Mouse (Mus musculus) neural tube, embryonic 14.5 days (tissue): ENCODE measurements at regions not wholly inside any gene's neighbourhood (a gene's known extent, or its start where the extent isn't known, plus 50 kb on each side); places are given as distances from the start of the nearest gene placed in this dataset.

Experiments used
- ATAC-seq: fragments of 200-750 bp; cut with Nextera tagmentation; 2 replicates; pipeline ENCODE4 v1.8.0; 2017; ENCODE audit warnings: low read depth, mild to moderate bottlenecking, moderate TSS enrichment, moderate library complexity
- H3K27ac ChIP-seq: fragments of 300-500 bp; sonication (generic); 2 replicates; pipeline ENCODE4 v1.5.1; 2014; ENCODE audit warnings: low read depth, mild to moderate bottlenecking, control low read depth, low read length, moderate library complexity, mixed read lengths
- H3K27me3 ChIP-seq: fragments of 300-500 bp; sonication (generic); 2 replicates; pipeline ENCODE4 v1.6.1; 2014; ENCODE audit warnings: low read length; ENCODE audit not compliant: control insufficient read depth, insufficient read depth
- H3K36me3 ChIP-seq: fragments of 300-500 bp; sonication (generic); 2 replicates; pipeline ENCODE4 v1.6.1; 2014; ENCODE audit warnings: low read length, mixed read lengths; ENCODE audit not compliant: control insufficient read depth, insufficient read depth
- H3K4me1 ChIP-seq: fragments of 300-500 bp; sonication (generic); 2 replicates; pipeline ENCODE4 v1.6.1; 2014; ENCODE audit warnings: low read length; ENCODE audit not compliant: control insufficient read depth, insufficient read depth
- H3K4me2 ChIP-seq: fragments of 300-500 bp; sonication (generic); 2 replicates; pipeline ENCODE4 v1.6.1; 2014; ENCODE audit warnings: mild to moderate bottlenecking, low read depth, low read length, control low read depth
- H3K4me3 ChIP-seq: fragments of 300-500 bp; sonication (generic); 2 replicates; pipeline ENCODE4 v1.5.1; 2014; ENCODE audit warnings: low read depth, low read length, control low read depth, mixed read lengths
- H3K9ac ChIP-seq: fragments of 300-500 bp; sonication (generic); replicated peaks from 2 replicates; pipeline ENCODE4 v1.6.1; 2014; ENCODE audit warnings: low read depth, mild to moderate bottlenecking, control low read depth, low read length, mixed read lengths
- H3K9me3 ChIP-seq: fragments of 300-500 bp; sonication (generic); 2 replicates; pipeline ENCODE4 v1.6.1; 2016; ENCODE audit warnings: low read length; ENCODE audit not compliant: control insufficient read depth
- WGBS: fragments of 180-500 bp; shearing (Covaris S2); extraction: QIAGEN DNeasy Blood & Tissue Kit; methylation state at CpG from one replicate; pipeline ENCODE4 v1.1.7; 2014; 5-methylcytosine and 5-hydroxymethylcytosine counted together

- Histone ChIP-seq H3K27me3 (no peaks in the 10 kb centered on the region), H3K4me3 (no peak overlapping the region), H3K9me3 (no peaks in the 10 kb centered on the region), H3K4me2 (no peak overlapping the region), H3K36me3 (no peaks in the 10 kb centered on the region), H3K4me1 (no peaks in the 10 kb centered on the region), H3K9ac (no peak overlapping the region), H3K27ac (no peak overlapping the region)
- peak; percentile 66 for ATAC-seq
- 81% methylated on average over 2 of the region's 2 CpGs for WGBS
Measured at GRCm38 (mm10) chr6:44408331-44409195, 650.6 kb upstream of the Cntnap2 start.
